Mouse (Mus musculus) bone marrow, adult 2 months (tissue): ENCODE results near the gene Slc25a12.

ENCODE experiments used
- CTCF ChIP-seq: fragments of 200-500 bp; IDR thresholded peaks from 2 replicates; pipeline ENCODE4 v1.5.1; 2011; ENCODE audit warnings: low read length, control low read depth; ENCODE audit not compliant: control insufficient read depth, insufficient read depth
- POLR2A ChIP-seq: fragments of 200-500 bp; IDR thresholded peaks from 2 replicates; pipeline ENCODE4 v1.6.1; 2011; ENCODE audit warnings: low read depth, mild to moderate bottlenecking, control low read depth, low read length, borderline replicate concordance; ENCODE audit not compliant: control insufficient read depth

- no peak for TF ChIP-seq POLR2A
- TF ChIP-seq CTCF = no peak
Observed at GRCm38 (mm10) chr2:71314080-71314479, 53.5 kb downstream of the Slc25a12 start.
